Mouse (Mus musculus) embryonic facial prominence, embryonic 13.5 days (tissue): Measurements from ENCODE around the gene Shb. TPM values are rescaled to one million over a fixed set of nuclear protein-coding genes. Genes with fewer than 3 reads are reported as not detected.
"Not testable (repeated sequence)": the region's sequence is repeated elsewhere in the genome, so short reads cannot be mapped to it uniquely, and the experiment has no call there.

Source experiments
- ATAC-seq: fragments of 200-750 bp; cut with Nextera tagmentation; 2 replicates; pipeline ENCODE4 v1.8.0; 2017; ENCODE audit warnings: low read depth; ENCODE audit not compliant: insufficient number of reproducible peaks, insufficient read depth, low FRiP score, low TSS enrichment
- H3K27ac ChIP-seq: fragments of 300-500 bp; sonication (generic); 2 replicates; pipeline ENCODE4 v1.5.1; 2015; ENCODE audit warnings: moderate library complexity, mild to moderate bottlenecking, inconsistent platforms
- H3K27me3 ChIP-seq: fragments of 300-500 bp; sonication (generic); 2 replicates; pipeline ENCODE4 v1.6.1; 2015; ENCODE audit warnings: mild to moderate bottlenecking, inconsistent platforms
- H3K36me3 ChIP-seq: fragments of 300-500 bp; sonication (generic); 2 replicates; pipeline ENCODE4 v1.6.1; 2015; ENCODE audit warnings: mild to moderate bottlenecking, inconsistent platforms
- H3K4me1 ChIP-seq: fragments of 300-500 bp; sonication (generic); 2 replicates; pipeline ENCODE4 v1.6.1; 2015; ENCODE audit warnings: inconsistent platforms
- H3K4me2 ChIP-seq: fragments of 300-500 bp; sonication (generic); 2 replicates; pipeline ENCODE4 v1.6.1; 2015; ENCODE audit warnings: moderate library complexity, mild to moderate bottlenecking, inconsistent platforms
- H3K4me3 ChIP-seq: fragments of 300-500 bp; sonication (generic); 2 replicates; pipeline ENCODE4 v1.5.1; 2015; ENCODE audit warnings: mild to moderate bottlenecking, inconsistent platforms
- H3K9ac ChIP-seq: fragments of 300-500 bp; sonication (generic); 2 replicates; pipeline ENCODE4 v1.6.1; 2015; ENCODE audit warnings: mild to moderate bottlenecking, inconsistent platforms
- H3K9me3 ChIP-seq: fragments of 300-500 bp; sonication (generic); 2 replicates; pipeline ENCODE4 v1.6.1; 2016; ENCODE audit warnings: inconsistent platforms
- WGBS: fragments of 180-500 bp; shearing (Covaris S2); methylation state at CpG from one replicate; pipeline ENCODE4 v1.1.7; 2015; ENCODE audit warnings: mixed read lengths; 5-methylcytosine and 5-hydroxymethylcytosine counted together
- polyA plus RNA-seq: library from polyadenylated mRNA; unstranded; fragments of >200 nt; fragmentation: Nextera tagmentation; extraction: Ambion mirVana; gene quantifications from 2 replicates; pipeline ENCODE4 v1.2.1, GENCODE M21; 2015

Gene Shb
- polyA plus RNA-seq, 1 experiment from 2014 or later = 3.8 TPM

- 90% methylated on average over 7 of the region's 7 CpGs for WGBS
- H3K9ac ChIP-seq = no peak overlapping the region
- no peaks in the 10 kb centered on the region for H3K27me3 ChIP-seq
- no peak overlapping the region for H3K4me2 ChIP-seq
- no peaks in the 10 kb centered on the region for H3K9me3 ChIP-seq
- no peak overlapping the region for H3K27ac ChIP-seq
- peaks cover 55% of the 10 kb centered on the region for H3K36me3 ChIP-seq
- no peak for ATAC-seq
- H3K4me1 ChIP-seq = peaks cover 29% of the 10 kb centered on the region
- H3K4me3 ChIP-seq = no peak overlapping the region
These were observed 128.8 kb downstream of the Shb start for GRCm38 (mm10) chr4:45403499-45403878.

DNA sequence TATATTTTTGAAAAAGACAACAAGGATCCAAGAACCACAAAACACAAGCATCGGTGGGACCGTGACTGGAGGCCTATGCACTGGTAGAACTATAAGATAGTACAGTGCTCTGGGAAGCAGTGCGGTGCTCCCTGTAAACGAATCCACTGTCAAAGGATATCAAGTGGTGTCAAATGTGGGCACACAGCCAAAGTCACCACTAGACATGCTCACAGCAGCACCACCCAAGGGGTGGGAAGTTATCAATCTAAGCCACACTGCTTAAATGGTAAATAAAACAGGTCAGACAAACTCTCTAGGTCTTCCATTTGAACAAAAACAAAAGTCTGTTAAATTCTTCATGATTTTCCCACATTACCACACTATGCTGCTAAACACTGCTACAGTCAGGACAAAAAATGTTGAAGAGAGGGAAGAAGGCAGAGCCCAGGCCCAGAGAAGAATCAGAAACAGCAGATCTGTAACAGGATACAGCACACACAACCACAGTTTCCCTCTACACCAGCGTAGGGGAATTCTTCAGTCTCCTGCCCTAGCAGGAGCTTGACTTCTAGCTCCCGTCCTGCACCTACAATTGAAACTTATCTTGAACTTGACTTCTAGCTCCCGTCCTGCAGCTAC is 129.3 kb downstream of the Shb start:
- Histone ChIP-seq H3K9me3 (no peaks in the 10 kb centered on the region), H3K36me3 (peaks cover 60% of the 10 kb centered on the region), H3K4me1 (peaks cover 29% of the 10 kb centered on the region), H3K27ac (no peak overlapping the region), H3K4me2 (no peak overlapping the region), H3K9ac (no peak overlapping the region), H3K4me3 (no peak overlapping the region), H3K27me3 (no peaks in the 10 kb centered on the region)
- 68% methylated on average over 7 of the region's 7 CpGs for WGBS
- no peak for ATAC-seq

DNA sequence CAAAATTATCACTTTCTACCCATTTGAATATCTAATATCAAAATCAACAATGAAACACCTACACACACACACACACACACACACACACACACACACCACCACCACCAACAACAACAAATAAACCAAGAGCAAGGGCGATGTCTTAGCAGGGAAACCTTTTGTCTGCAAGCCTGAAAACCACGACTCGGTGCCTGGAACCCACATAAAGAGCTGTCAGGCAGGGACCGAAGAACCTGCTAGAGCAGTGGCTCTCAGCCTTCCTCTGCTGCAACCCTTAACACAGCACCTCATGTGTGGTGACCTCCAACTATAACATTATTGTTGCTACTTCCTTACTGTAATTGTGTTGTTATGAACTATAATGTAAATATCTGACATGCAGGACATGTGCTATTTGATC is 130.0 kb downstream of the Shb start:
- Histone ChIP-seq H3K4me2 (no peak overlapping the region), H3K27ac (no peak overlapping the region), H3K9ac (no peak overlapping the region), H3K4me1 (peaks cover 23% of the 10 kb centered on the region), H3K9me3 (no peaks in the 10 kb centered on the region), H3K36me3 (peaks cover 65% of the 10 kb centered on the region), H3K27me3 (no peaks in the 10 kb centered on the region), H3K4me3 (no peak overlapping the region)
- 89% methylated on average over 4 of the region's 4 CpGs for WGBS
- ATAC-seq = no peak

DNA sequence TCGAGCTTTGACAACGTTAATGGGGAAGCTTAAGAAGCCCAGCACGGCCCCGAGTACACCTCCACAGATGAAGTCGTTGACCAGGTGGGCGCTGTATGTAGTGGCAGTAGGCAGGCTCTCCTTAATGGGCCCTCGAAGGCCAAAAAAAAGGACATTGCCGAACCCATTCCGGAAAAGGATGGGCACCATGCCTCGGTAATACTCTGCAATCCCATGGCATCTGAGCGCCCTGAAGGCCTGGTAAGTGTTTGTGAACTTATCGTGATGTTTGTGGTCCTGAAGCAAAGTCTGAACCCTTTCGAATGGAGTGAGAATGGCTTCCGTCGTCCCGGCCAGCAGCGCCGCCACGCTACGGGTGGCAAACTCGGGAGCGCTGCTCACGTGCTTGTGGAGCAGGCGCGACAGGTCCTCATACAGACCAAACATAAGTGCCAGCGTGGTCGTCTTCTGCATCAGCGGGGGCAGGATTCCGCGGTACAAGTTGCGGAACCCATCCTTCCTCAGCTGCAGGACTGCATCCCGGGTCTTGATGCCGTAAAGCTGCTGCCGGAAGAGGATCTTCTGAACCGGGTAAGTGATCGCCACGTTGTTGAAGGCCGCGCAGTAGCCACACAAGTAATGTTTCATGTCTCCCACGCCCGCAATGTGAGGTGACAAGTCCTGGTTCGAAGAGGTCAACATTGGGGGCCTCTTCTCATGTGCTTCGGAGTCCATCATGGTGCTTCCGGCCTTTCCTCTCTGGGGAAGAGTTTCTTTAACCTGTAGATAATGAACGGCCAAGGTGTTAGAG is 132.7 kb downstream of the Shb start:
- Histone ChIP-seq H3K4me2 (no peak overlapping the region), H3K9me3 (no peaks in the 10 kb centered on the region), H3K4me3 (no peak overlapping the region), H3K27ac (no peak overlapping the region), H3K36me3 (peaks cover 81% of the 10 kb centered on the region), H3K9ac (no peak overlapping the region), H3K4me1 (0 out of 2 replicates have a peak, but pooled peaks cover 7% of the 10 kb centered on the region), H3K27me3 (no peaks in the 10 kb centered on the region)
- 95% methylated on average over 45 of the region's 45 CpGs for WGBS
- no peak for ATAC-seq

DNA sequence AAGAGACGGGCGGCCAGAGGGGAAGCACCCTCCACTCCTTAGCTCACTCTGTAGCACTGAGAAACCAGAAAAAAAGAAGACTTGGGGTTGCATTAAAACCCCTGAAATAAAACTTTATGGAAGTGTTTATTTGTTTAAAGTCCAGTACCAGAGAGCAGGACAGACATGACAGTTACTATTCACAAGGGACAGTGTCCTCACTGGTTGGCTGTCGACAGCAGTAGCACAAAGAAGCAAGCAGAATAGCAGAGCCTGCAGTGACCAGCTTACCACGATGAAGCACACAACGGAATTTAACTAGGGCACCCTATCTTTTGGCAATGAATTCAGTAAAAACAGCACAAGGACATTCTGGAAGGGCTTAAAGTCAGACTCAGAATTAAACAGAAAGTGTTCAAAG is 134.0 kb downstream of the Shb start:
- H3K4me3 ChIP-seq, H3K27me3 ChIP-seq, H3K9me3 ChIP-seq, H3K27ac ChIP-seq, H3K4me1 ChIP-seq, ATAC-seq, H3K9ac ChIP-seq, H3K4me2 ChIP-seq: not testable (repeated sequence)
- peaks cover 68% of the 10 kb centered on the region for H3K36me3 ChIP-seq
- 92% methylated on average over 5 of the region's 5 CpGs for WGBS

GRCm38 (mm10) chr4:45396211-45396610 is 136.1 kb downstream of the Shb start:
- WGBS = 84% methylated on average over 6 of the region's 6 CpGs
- not testable (repeated sequence) for ATAC-seq, H3K27me3 ChIP-seq, H3K4me1 ChIP-seq, H3K9me3 ChIP-seq, H3K4me3 ChIP-seq, H3K27ac ChIP-seq, H3K9ac ChIP-seq, H3K4me2 ChIP-seq
- H3K36me3 ChIP-seq = peaks cover 49% of the 10 kb centered on the region

GRCm38 (mm10) chr4:45393658-45394057 is 138.6 kb downstream of the Shb start:
- Histone ChIP-seq H3K4me3 (no peak overlapping the region), H3K4me2 (no peak overlapping the region), H3K36me3 (peaks cover 28% of the 10 kb centered on the region), H3K9me3 (no peaks in the 10 kb centered on the region), H3K27me3 (no peaks in the 10 kb centered on the region), H3K4me1 (no peaks in the 10 kb centered on the region), H3K9ac (no peak overlapping the region), H3K27ac (no peak overlapping the region)
- WGBS = 82% methylated on average over 5 of the region's 5 CpGs
- ATAC-seq = no peak

DNA sequence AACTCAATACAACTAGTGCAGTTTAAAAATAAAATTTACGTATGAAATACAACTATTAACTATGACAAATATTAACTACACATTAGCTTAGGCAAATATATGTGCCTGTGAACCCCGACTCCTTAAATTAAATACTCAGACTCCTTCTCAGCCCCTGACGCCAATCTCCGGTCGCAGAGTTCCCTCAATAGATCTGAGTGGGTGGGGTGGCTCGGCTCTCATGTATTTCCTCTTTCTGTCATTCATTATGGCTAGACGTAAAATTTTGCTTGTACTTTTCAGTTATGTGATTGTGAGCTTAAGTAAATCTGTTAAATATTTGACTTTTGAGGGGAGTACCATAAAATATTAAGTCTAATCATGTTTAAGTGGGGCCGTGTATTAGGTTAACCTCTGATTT is 139.3 kb downstream of the Shb start:
- Histone ChIP-seq H3K27ac (no peak overlapping the region), H3K4me2 (no peak overlapping the region), H3K9ac (no peak overlapping the region), H3K9me3 (no peaks in the 10 kb centered on the region), H3K27me3 (no peaks in the 10 kb centered on the region), H3K36me3 (peaks cover 21% of the 10 kb centered on the region), H3K4me3 (no peak overlapping the region), H3K4me1 (no peaks in the 10 kb centered on the region)
- no peak for ATAC-seq
- 69% methylated on average over 8 of the region's 8 CpGs for WGBS

GRCm38 (mm10) chr4:45392572-45392971 is 139.7 kb downstream of the Shb start:
- Histone ChIP-seq H3K4me3 (no peak overlapping the region), H3K27me3 (no peaks in the 10 kb centered on the region), H3K4me1 (no peaks in the 10 kb centered on the region), H3K9me3 (no peaks in the 10 kb centered on the region), H3K4me2 (no peak overlapping the region), H3K36me3 (peaks cover 17% of the 10 kb centered on the region), H3K9ac (no peak overlapping the region), H3K27ac (no peak overlapping the region)
- ATAC-seq = no peak
- 64% methylated on average over 11 of the region's 11 CpGs for WGBS

GRCm38 (mm10) chr4:45392099-45392498 is 140.2 kb downstream of the Shb start:
- Histone ChIP-seq H3K9ac (no peak overlapping the region), H3K27ac (no peak overlapping the region), H3K4me3 (no peak overlapping the region), H3K27me3 (no peaks in the 10 kb centered on the region), H3K36me3 (peaks cover 14% of the 10 kb centered on the region), H3K9me3 (no peaks in the 10 kb centered on the region), H3K4me2 (no peak overlapping the region), H3K4me1 (no peaks in the 10 kb centered on the region)
- ATAC-seq = no peak
- WGBS = 77% methylated on average over 4 of the region's 4 CpGs

DNA sequence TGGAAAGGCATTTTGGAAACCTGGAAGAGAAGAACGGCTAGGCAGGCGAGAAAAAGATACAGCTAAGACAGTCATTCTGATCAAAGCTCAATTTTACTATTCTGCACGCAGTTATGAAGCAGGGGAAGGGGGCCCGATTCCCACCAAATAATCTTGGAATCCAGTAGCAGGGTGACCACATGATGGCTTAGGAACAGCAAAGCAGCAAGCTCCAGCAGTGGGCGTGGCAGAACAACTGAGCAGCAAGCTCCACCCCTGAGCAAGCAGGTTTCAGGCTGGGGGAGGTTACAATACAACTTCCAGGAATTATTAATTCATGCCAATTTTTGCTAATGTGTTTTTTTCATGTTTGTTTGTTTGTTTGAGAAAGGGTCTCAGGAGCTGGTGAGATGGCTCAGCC is 145.0 kb downstream of the Shb start:
- not testable (repeated sequence) for H3K4me3 ChIP-seq, H3K9me3 ChIP-seq, H3K36me3 ChIP-seq, H3K9ac ChIP-seq, H3K27ac ChIP-seq, H3K4me2 ChIP-seq, H3K27me3 ChIP-seq, ATAC-seq, H3K4me1 ChIP-seq
- 93% methylated on average over 5 of the region's 5 CpGs for WGBS

- not testable (repeated sequence) for H3K9me3 ChIP-seq, ATAC-seq
- WGBS = 79% methylated on average over 2 of the region's 2 CpGs
These were observed 150.1 kb downstream of the Shb start for GRCm38 (mm10) chr4:45382133-45382532.

More at GRCm38 (mm10) chr4:45382133-45382532, 150.1 kb downstream of the Shb start:
- H3K9ac ChIP-seq, H3K27ac ChIP-seq, H3K4me3 ChIP-seq, H3K4me1 ChIP-seq, H3K27me3 ChIP-seq, H3K4me2 ChIP-seq: not testable (repeated sequence)
- H3K36me3 ChIP-seq = peaks cover 13% of the 10 kb centered on the region
